Comparison of ENCODE assay signal across 8 mouse cellular contexts in the genomic region with DNA sequence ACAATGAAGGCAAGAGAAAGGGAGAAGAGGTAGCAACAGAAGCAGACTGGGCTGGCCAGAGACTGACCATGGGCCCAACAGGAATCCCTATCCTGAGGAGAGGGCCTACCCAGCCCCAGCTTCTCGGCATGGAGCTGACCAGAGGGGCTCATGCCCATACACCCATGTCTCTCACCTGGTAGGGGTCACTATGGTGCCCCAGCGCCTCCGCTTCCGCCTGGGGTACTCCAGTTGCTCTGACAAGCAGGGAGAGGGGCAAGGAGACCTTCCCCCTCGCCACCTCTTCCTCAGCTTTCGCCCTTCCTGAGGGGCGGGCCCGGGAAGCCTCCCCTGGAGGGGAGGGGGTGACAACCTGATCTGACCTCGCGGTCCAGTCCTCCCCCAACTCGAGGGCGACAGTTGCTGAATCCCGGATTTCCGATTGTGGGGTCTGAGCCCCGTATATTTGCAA. TPM values are rescaled to one million over a fixed set of nuclear protein-coding genes. Genes with fewer than 3 reads are reported as not detected.
A peak's percentile ranks its signal among the peaks of the same experiment; 100 is the strongest.
DNase-seq lines count a peak whose midpoint lies in the region; ATAC-seq and TF ChIP-seq lines count a peak whose summit lies in the region.

No protein-coding gene starts in this region.

- no peak for DNase-seq in lung, postnatal 25 days (ENCODE audit: low spot score)
- DNase-seq in liver, embryonic 11.5 days (ENCODE audit: low spot score), result no peak
- DNase-seq in adipocyte (ENCODE audit: low spot score), result no peak
- no peak for DNase-seq in layer of hippocampus, adult 9-11 months

- peaks cover 16% of the 10 kb centered on the region for H3K36me3 ChIP-seq in lung, embryonic 15.5 days
- peaks cover 16% of the 10 kb centered on the region for H3K36me3 ChIP-seq in heart, embryonic 16.5 days (ENCODE audit: control insufficient read depth, insufficient read depth)
- peaks cover 16% of the 10 kb centered on the region for H3K36me3 ChIP-seq in liver, embryonic 11.5 days (ENCODE audit: control insufficient read depth, insufficient read depth, low read length)
- H3K36me3 ChIP-seq in small intestine, adult 2 months (ENCODE audit: control insufficient read depth, insufficient read depth, low read length), result peaks cover 23% of the 10 kb centered on the region

- H3K27me3 ChIP-seq in lung, embryonic 15.5 days, result no peaks in the 10 kb centered on the region
- no peaks in the 10 kb centered on the region for H3K27me3 ChIP-seq in heart, embryonic 16.5 days (ENCODE audit: control insufficient read depth, insufficient read depth, low read length)
- no peaks in the 10 kb centered on the region for H3K27me3 ChIP-seq in liver, embryonic 11.5 days (replicated peaks; ENCODE audit: control insufficient read depth, insufficient read depth, low read length)
- H3K27me3 ChIP-seq in small intestine, adult 2 months (ENCODE audit: control insufficient read depth, insufficient read depth, low read length), result no peaks in the 10 kb centered on the region

- ATAC-seq in lung, embryonic 15.5 days (ENCODE audit: borderline replicate concordance, extremely low read depth, low FRiP score, low TSS enrichment), result no peak
- 0 out of 2 replicates have a peak, but pooled peaks have one; percentile 9 for ATAC-seq in common myeloid progenitor, adult 5-6 weeks (replicated peaks; ENCODE audit: low read depth, poor library complexity, severe bottlenecking)
- no peak; the same call in 1 of the 2 replicates for ATAC-seq in heart, embryonic 16.5 days (replicated peaks; ENCODE audit: extremely low read depth, insufficient read depth, low FRiP score)
- ATAC-seq in liver, embryonic 11.5 days (replicated peaks; ENCODE audit: low FRiP score), result 0 out of 2 replicates have a peak, but pooled peaks have one; percentile 3

- peaks cover 30% of the 10 kb centered on the region for H3K4me1 ChIP-seq in lung, embryonic 15.5 days
- H3K4me1 ChIP-seq in heart, embryonic 16.5 days (ENCODE audit: control insufficient read depth, insufficient read depth, low read length), result peaks cover 20% of the 10 kb centered on the region
- H3K4me1 ChIP-seq in liver, embryonic 11.5 days (replicated peaks; ENCODE audit: control insufficient read depth, insufficient read depth, low read length), result peaks cover 29% of the 10 kb centered on the region
- H3K4me1 ChIP-seq in small intestine, adult 2 months (ENCODE audit: control insufficient read depth, insufficient read depth, insufficient read length, low read length), result peaks cover 7% of the 10 kb centered on the region

- WGBS in lung, embryonic 15.5 days, result 0% methylated on average over 15 of the region's 15 CpGs
- WGBS in heart, embryonic 16.5 days, result 0% methylated on average over 15 of the region's 15 CpGs
- WGBS in liver, embryonic 11.5 days, result under 1% methylated on average over 15 of the region's 15 CpGs
- 1% methylated on average over 15 of the region's 15 CpGs for WGBS in small intestine, adult 2 months

- no peak for TF ChIP-seq POLR2A in small intestine, adult 2 months (IDR thresholded peaks at IDR 0.05; ENCODE audit: low read depth, low read length)

- no peak for TF ChIP-seq CTCF in small intestine, adult 2 months (IDR thresholded peaks at IDR 0.05; ENCODE audit: extremely low read depth, insufficient read length, insufficient replicate concordance, low read depth, low read length)

- H3K9me3 ChIP-seq in lung, embryonic 15.5 days, result no peaks in the 10 kb centered on the region
- H3K9me3 ChIP-seq in heart, embryonic 16.5 days (replicated peaks; ENCODE audit: control insufficient read depth, low read length), result no peaks in the 10 kb centered on the region
- no peaks in the 10 kb centered on the region for H3K9me3 ChIP-seq in liver, embryonic 11.5 days (ENCODE audit: control insufficient read depth, low read length)

- peak overlapping the region; percentile 83 for H3K4me2 ChIP-seq in lung, embryonic 15.5 days
- peak overlapping the region; percentile 97 for H3K4me2 ChIP-seq in heart, embryonic 16.5 days (ENCODE audit: low read depth, low read length)
- peak overlapping the region; percentile 100 for H3K4me2 ChIP-seq in liver, embryonic 11.5 days

- peak overlapping the region; percentile 96 for H3K27ac ChIP-seq in lung, embryonic 15.5 days
- peak overlapping the region; percentile 97 for H3K27ac ChIP-seq in heart, embryonic 16.5 days (ENCODE audit: low read length)
- peak overlapping the region; percentile 92 for H3K27ac ChIP-seq in liver, embryonic 11.5 days (ENCODE audit: low read depth, low read length)
- H3K27ac ChIP-seq in small intestine, adult 2 months (ENCODE audit: insufficient read depth, low read depth, low read length), result peak overlapping the region; percentile 35; the same call in 1 of the 2 replicates

- H3K4me3 ChIP-seq in lung, embryonic 15.5 days, result peak overlapping the region; percentile 88
- peak overlapping the region; percentile 91 for H3K4me3 ChIP-seq in heart, embryonic 16.5 days (ENCODE audit: low read length)
- H3K4me3 ChIP-seq in liver, embryonic 11.5 days (ENCODE audit: low read depth, low read length), result peak overlapping the region; percentile 88
- H3K4me3 ChIP-seq in small intestine, adult 2 months (ENCODE audit: low read depth, low read length), result peak overlapping the region; percentile 87

- peak overlapping the region; percentile 97 for H3K9ac ChIP-seq in lung, embryonic 15.5 days
- peak overlapping the region; percentile 94 for H3K9ac ChIP-seq in heart, embryonic 16.5 days (ENCODE audit: low read length)
- H3K9ac ChIP-seq in liver, embryonic 11.5 days (ENCODE audit: low read depth, low read length), result peak overlapping the region; percentile 87

RNA-seq across cellular contexts. Expression of gene Taok2, which starts 0.7 kb away (rescaled TPM):
- polyA plus RNA-seq in lung, embryonic 15.5 days (2015; fragmentation: Nextera tagmentation; extraction: Ambion mirVana), result 48.0 and 55.0 TPM in 2 replicates
- 32.2 and 42.2 TPM in 2 replicates for total RNA-seq in common myeloid progenitor, adult 5-6 weeks (2017)
- polyA plus RNA-seq in heart, embryonic 16.5 days (2015; fragmentation: Nextera tagmentation; extraction: Ambion mirVana), result 31.1 and 35.4 TPM in 2 replicates
- polyA plus RNA-seq in liver, embryonic 11.5 days (2014; fragmentation: Nextera tagmentation; extraction: Ambion mirVana), result 23.0 and 24.0 TPM in 2 replicates
- 42.3 and 77.4 TPM in 2 replicates for polyA plus RNA-seq in small intestine, adult 2 months (2012; rRNA removed)

RNA-seq across cellular contexts. Expression of gene Ino80e, which starts 21.6 kb away (rescaled TPM):
- polyA plus RNA-seq in lung, embryonic 15.5 days (2015; fragmentation: Nextera tagmentation; extraction: Ambion mirVana), result 76.6 and 78.3 TPM in 2 replicates
- 33.4 and 43.2 TPM in 2 replicates for total RNA-seq in common myeloid progenitor, adult 5-6 weeks (2017)
- 50.5 and 52.0 TPM in 2 replicates for polyA plus RNA-seq in heart, embryonic 16.5 days (2015; fragmentation: Nextera tagmentation; extraction: Ambion mirVana)
- 124 and 130 TPM in 2 replicates for polyA plus RNA-seq in liver, embryonic 11.5 days (2014; fragmentation: Nextera tagmentation; extraction: Ambion mirVana)
- polyA plus RNA-seq in small intestine, adult 2 months (2012; rRNA removed), result 16.5 and 42.8 TPM in 2 replicates

RNA-seq across cellular contexts. Expression of gene Hirip3, which starts 22.0 kb away (rescaled TPM):
- 31.6 and 34.4 TPM in 2 replicates for polyA plus RNA-seq in lung, embryonic 15.5 days (2015; fragmentation: Nextera tagmentation; extraction: Ambion mirVana)
- total RNA-seq in common myeloid progenitor, adult 5-6 weeks (2017), result 283 and 331 TPM in 2 replicates
- polyA plus RNA-seq in heart, embryonic 16.5 days (2015; fragmentation: Nextera tagmentation; extraction: Ambion mirVana), result 19.8 and 22.2 TPM in 2 replicates
- polyA plus RNA-seq in liver, embryonic 11.5 days (2014; fragmentation: Nextera tagmentation; extraction: Ambion mirVana), result 17.3 and 24.6 TPM in 2 replicates
- polyA plus RNA-seq in small intestine, adult 2 months (2012; rRNA removed), result 1.3 and 3.6 TPM in 2 replicates

RNA-seq across cellular contexts. Expression of gene Doc2a, which starts 36.5 kb away (rescaled TPM):
- polyA plus RNA-seq in lung, embryonic 15.5 days (2015; fragmentation: Nextera tagmentation; extraction: Ambion mirVana), result 0.81 and 1.1 TPM in 2 replicates
- total RNA-seq in common myeloid progenitor, adult 5-6 weeks (2017), result not detected in 2 replicates
- not detected in 2 replicates for polyA plus RNA-seq in heart, embryonic 16.5 days (2015; fragmentation: Nextera tagmentation; extraction: Ambion mirVana)
- polyA plus RNA-seq in liver, embryonic 11.5 days (2014; fragmentation: Nextera tagmentation; extraction: Ambion mirVana), result 0.52 and 1.6 TPM in 2 replicates
- polyA plus RNA-seq in small intestine, adult 2 months (2012; rRNA removed), result not detected in 2 replicates

RNA-seq across cellular contexts. Expression of gene Tmem219, which starts 39.0 kb away (rescaled TPM):
- polyA plus RNA-seq in lung, embryonic 15.5 days (2015; fragmentation: Nextera tagmentation; extraction: Ambion mirVana), result 31.6 and 32.9 TPM in 2 replicates
- total RNA-seq in common myeloid progenitor, adult 5-6 weeks (2017), result 21.1 and 31.9 TPM in 2 replicates
- 19.6 and 22.5 TPM in 2 replicates for polyA plus RNA-seq in heart, embryonic 16.5 days (2015; fragmentation: Nextera tagmentation; extraction: Ambion mirVana)
- 23.2 and 23.9 TPM in 2 replicates for polyA plus RNA-seq in liver, embryonic 11.5 days (2014; fragmentation: Nextera tagmentation; extraction: Ambion mirVana)
- 51.5 and 143 TPM in 2 replicates for polyA plus RNA-seq in small intestine, adult 2 months (2012; rRNA removed)

Comparison
In these comparisons a context has a peak if more than half of its experiments do, and no peak if none do; other contexts are left out.
1. ATAC-seq: peak in common myeloid progenitor, adult 5-6 weeks (single experiment) and liver, embryonic 11.5 days (single experiment); none in lung, embryonic 15.5 days (single experiment) and heart, embryonic 16.5 days (single experiment).
2. H3K27ac ChIP-seq: peak in every context shown above with its lines; median percentile 97 in heart, embryonic 16.5 days; 96 in lung, embryonic 15.5 days; 92 in liver, embryonic 11.5 days; 35 in small intestine, adult 2 months.
3. Peak in every context shown above with its lines, with median percentiles within 50 percentile points of each other: H3K4me2 ChIP-seq, H3K4me3 ChIP-seq and H3K9ac ChIP-seq.